ENCODE assay signal across 9 mouse cellular contexts in the genomic region with DNA sequence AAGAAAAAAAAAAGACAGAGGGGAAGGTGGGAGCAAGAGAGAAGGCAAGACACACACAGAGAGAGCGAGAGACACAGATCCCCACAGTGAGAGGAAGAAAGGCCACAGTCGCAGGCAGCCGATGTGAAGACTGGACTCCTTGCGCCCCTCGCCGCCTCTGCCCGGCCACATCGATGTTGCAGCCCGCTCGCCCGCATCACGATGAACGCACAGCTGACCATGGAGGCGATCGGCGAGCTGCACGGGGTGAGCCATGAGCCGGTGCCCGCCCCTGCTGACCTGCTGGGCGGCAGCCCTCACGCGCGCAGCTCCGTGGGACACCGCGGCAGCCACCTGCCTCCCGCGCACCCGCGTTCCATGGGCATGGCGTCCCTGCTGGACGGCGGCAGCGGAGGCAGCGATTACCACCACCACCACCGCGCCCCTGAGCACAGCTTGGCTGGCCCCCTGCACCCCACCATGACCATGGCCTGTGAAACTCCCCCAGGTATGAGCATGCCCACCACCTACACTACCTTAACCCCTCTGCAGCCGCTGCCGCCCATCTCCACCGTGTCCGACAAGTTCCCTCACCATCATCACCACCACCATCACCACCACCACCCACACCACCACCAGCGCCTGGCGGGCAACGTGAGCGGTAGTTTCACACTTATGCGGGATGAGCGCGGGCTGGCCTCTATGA. TPM values are rescaled to one million over a fixed set of nuclear protein-coding genes. Genes with fewer than 3 reads are reported as not detected.
A peak's percentile ranks its signal among the peaks of the same experiment; 100 is the strongest.
DNase-seq lines count a peak whose midpoint lies in the region; ATAC-seq lines count a peak whose summit lies in the region.
"Had no signal": no experiment of that assay in that cellular context is flagged by ENCODE, and none has a peak within 500 bp of the region (broad histone marks: within the 10 kb centered on the region; RNA-seq: fewer than 3 reads in every experiment).

No protein-coding gene starts in this region.

- peaks cover 100% of the 10 kb centered on the region for H3K27me3 ChIP-seq in heart, embryonic 13.5 days (replicated peaks)
- H3K27me3 ChIP-seq in forebrain, embryonic 16.5 days (replicated peaks; ENCODE audit: control insufficient read depth, insufficient read depth, low read length) = peaks cover 77% of the 10 kb centered on the region
- peaks cover 100% of the 10 kb centered on the region for H3K27me3 ChIP-seq in midbrain, embryonic 10.5 days (ENCODE audit: low read depth, poor library complexity, severe bottlenecking)

- 1% methylated on average over 48 of the region's 48 CpGs for WGBS in heart, embryonic 13.5 days
- WGBS in forebrain, embryonic 16.5 days = 1% methylated on average over 48 of the region's 48 CpGs
- WGBS in midbrain, embryonic 10.5 days = under 1% methylated on average over 46 of the region's 48 CpGs

- H3K9ac ChIP-seq in heart, embryonic 13.5 days = peak overlapping the region; percentile 75
- peak overlapping the region; percentile 50 for H3K9ac ChIP-seq in forebrain, embryonic 16.5 days (replicated peaks; ENCODE audit: low read depth, low read length)

- H3K27ac ChIP-seq in heart, embryonic 13.5 days (replicated peaks) = no peak overlapping the region
- H3K27ac ChIP-seq in forebrain, embryonic 16.5 days (ENCODE audit: low read length) = no peak overlapping the region
- peak overlapping the region; percentile 84 for H3K27ac ChIP-seq in midbrain, embryonic 10.5 days (replicated peaks)

- ATAC-seq in heart, embryonic 13.5 days (ENCODE audit: extremely low read depth, insufficient number of reproducible peaks, low FRiP score, low TSS enrichment) = no peak
- ATAC-seq in forebrain, embryonic 16.5 days = peak; percentile 11; the same call in 1 of the 2 replicates
- no peak for ATAC-seq in granulocyte monocyte progenitor cell, adult 5-6 weeks (replicated peaks; ENCODE audit: poor library complexity, severe bottlenecking)

- H3K4me1 ChIP-seq in heart, embryonic 13.5 days = peaks cover 32% of the 10 kb centered on the region
- peaks cover 27% of the 10 kb centered on the region for H3K4me1 ChIP-seq in forebrain, embryonic 16.5 days (replicated peaks; ENCODE audit: control insufficient read depth, insufficient read depth, low read length)
- H3K4me1 ChIP-seq in midbrain, embryonic 10.5 days = peaks cover 76% of the 10 kb centered on the region

- peak overlapping the region; percentile 61 for H3K4me3 ChIP-seq in heart, embryonic 13.5 days
- peak overlapping the region; percentile 55 for H3K4me3 ChIP-seq in forebrain, embryonic 16.5 days (replicated peaks; ENCODE audit: low read length)
- peak overlapping the region; percentile 69 for H3K4me3 ChIP-seq in midbrain, embryonic 10.5 days

- H3K9me3 ChIP-seq in heart, embryonic 13.5 days = 0 out of 2 replicates have a peak, but pooled peaks cover 3% of the 10 kb centered on the region
- no peaks in the 10 kb centered on the region for H3K9me3 ChIP-seq in forebrain, embryonic 16.5 days (ENCODE audit: control insufficient read depth, low read length)
- H3K9me3 ChIP-seq in midbrain, embryonic 10.5 days (replicated peaks) = no peaks in the 10 kb centered on the region

- no peak for DNase-seq in heart, adult 18-20 months
- DNase-seq in R1 (ENCODE audit: low read depth, low spot score) = peak; percentile 36
- peak; percentile 65 for DNase-seq in midbrain, embryonic 10.5 days (ENCODE audit: low spot score)
- no peak for DNase-seq in gastrocnemius, postnatal 14 days
- DNase-seq in spleen, postnatal 10 days (ENCODE audit: low spot score in 2 of 2) = no peak
- DNase-seq: gastrocnemius, postnatal 36 days had no signal

- intact Hi-C loops in gastrocnemius, postnatal 14 days (cut with DNase I; ENCODE audit: low total_unique reads) = loop anchor here (10.0 kb wide), 1 partner anchor 717 kb away; no protein-coding TSS in a partner anchor

- peak overlapping the region; percentile 96 for H3K4me2 ChIP-seq in heart, embryonic 13.5 days
- H3K4me2 ChIP-seq in forebrain, embryonic 16.5 days (ENCODE audit: low read length) = peak overlapping the region; percentile 89

- H3K36me3 ChIP-seq in heart, embryonic 13.5 days = no peaks in the 10 kb centered on the region
- no peaks in the 10 kb centered on the region for H3K36me3 ChIP-seq in forebrain, embryonic 16.5 days (ENCODE audit: control insufficient read depth, insufficient read depth)
- H3K36me3 ChIP-seq in midbrain, embryonic 10.5 days = no peaks in the 10 kb centered on the region

RNA-seq across cellular contexts. Expression of gene Onecut1, which starts 0.5 kb away (rescaled TPM):
- 0.08 and 0.11 TPM in 2 replicates for polyA plus RNA-seq in heart, embryonic 13.5 days (2015; fragmentation: Nextera tagmentation; extraction: Ambion mirVana)
- not detected for total RNA-seq in heart, adult 18-20 months (2021)
- polyA plus RNA-seq in forebrain, embryonic 16.5 days (2015; fragmentation: Nextera tagmentation; extraction: Ambion mirVana) = 0.51 and 0.80 TPM in 2 replicates
- polyA plus RNA-seq in midbrain, embryonic 10.5 days (2016; fragmentation: Nextera tagmentation; extraction: Ambion mirVana) = 10.0 and 13.4 TPM in 2 replicates
- not detected in 2 replicates for total RNA-seq in granulocyte monocyte progenitor cell, adult 5-6 weeks (2014; fragmentation: Nextera tagmentation)
- not detected in 2 replicates for total RNA-seq in granulocyte monocyte progenitor cell, adult 5-6 weeks (2017)
- total RNA-seq in gastrocnemius, postnatal 14 days (2021) = not detected
- total RNA-seq: gastrocnemius, postnatal 36 days had no signal

Comparison
In these comparisons a context has a peak if more than half of its experiments do, and no peak if none do; other contexts are left out.
1. DNase-seq: peak in R1 (single experiment) and midbrain, embryonic 10.5 days (single experiment); none in heart, adult 18-20 months (0 of 2), gastrocnemius, postnatal 14 days (single experiment) and spleen, postnatal 10 days (0 of 2).
2. Peak in every context shown above with its lines, with median percentiles within 50 percentile points of each other: H3K4me3 ChIP-seq.